Mouse (Mus musculus) cerebellum, adult 2 months (tissue): Measurements from ENCODE around the gene Bcap31.

Experiments
- CTCF ChIP-seq: fragments of 200-500 bp; IDR thresholded peaks from 2 replicates; pipeline ENCODE4 v1.5.1; 2011; ENCODE audit warnings: low read depth, mild to moderate bottlenecking, control low read depth, low read length, moderate library complexity, borderline replicate concordance; ENCODE audit not compliant: insufficient read depth
- POLR2A ChIP-seq: fragments of 200-500 bp; IDR thresholded peaks from 2 replicates; pipeline ENCODE4 v1.6.1; 2011; ENCODE audit warnings: low read length, control low read depth, borderline replicate concordance; ENCODE audit not compliant: insufficient read depth

DNA sequence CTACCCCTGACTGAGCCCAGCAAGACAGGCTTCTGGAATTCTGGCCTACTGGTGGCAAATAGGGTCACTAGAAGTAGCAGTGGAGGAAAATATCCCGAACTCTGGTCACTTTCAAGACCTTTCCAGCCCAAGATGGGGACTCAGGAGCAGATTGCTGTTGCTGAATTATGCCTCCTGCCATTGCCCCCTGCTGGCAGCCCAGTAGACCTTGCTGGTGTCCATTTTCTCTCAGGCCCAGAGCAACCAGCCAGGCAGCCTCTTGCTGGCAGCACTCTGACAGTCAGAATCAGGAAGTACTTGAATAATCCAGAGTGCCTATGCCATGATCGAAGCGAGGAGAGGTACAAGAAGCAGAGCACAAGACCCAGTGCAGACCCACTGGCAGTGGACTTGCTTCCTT lies 60.4 kb downstream of the Bcap31 start:
- TF ChIP-seq CTCF (no peak), POLR2A (no peak)
